Mouse (Mus musculus) left cerebral cortex, adult 18-20 months (tissue): ENCODE results near the gene Cyp1a1. TPM values are rescaled to one million over a fixed set of nuclear protein-coding genes. Genes with fewer than 3 reads are reported as not detected.
"Not testable (repeated sequence)": the region's sequence is repeated elsewhere in the genome, so short reads cannot be mapped to it uniquely, and the experiment has no call there.

Source experiments
- DNase-seq, 2 experiments: peaks; one replicate each; pipeline ENCODE4 v3.0.0; 2021 to 2022; ENCODE audit warnings: low spot score in 2 of 2, mixed read lengths in 1 of 2
- total RNA-seq, 2 experiments: library from RNA; stranded (reverse); gene quantifications; 2 replicates each; pipeline ENCODE4 v1.2.3; 2021

Cyp1a1 gene
- total RNA-seq, 2 experiments from 2014 or later, result 0.16 TPM; not detected in 1

GRCm38 (mm10) chr9:57698466-57699150 is 10.9 kb downstream of the Cyp1a1 start:
- peak; percentile 14 to 24 for DNase-seq

- DNase-seq, result no peak
Observed at GRCm38 (mm10) chr9:57706496-57706895, 18.8 kb downstream of the Cyp1a1 start.

GRCm38 (mm10) chr9:57708068-57708719 is 20.5 kb downstream of the Cyp1a1 start, which contains the start of gene Edc3:
TSS of gene Edc3 (plus strand) at chr9:57708540.
- peak; percentile 88 to 90 for DNase-seq

GRCm38 (mm10) chr9:57708720-57709274 is 21.1 kb downstream of the Cyp1a1 start:
- peak; percentile 45 to 66 for DNase-seq

GRCm38 (mm10) chr9:57710214-57710613 is 22.5 kb downstream of the Cyp1a1 start:
- not testable (repeated sequence) for DNase-seq

- no peak for DNase-seq
Observed at GRCm38 (mm10) chr9:57712194-57712593, 24.5 kb downstream of the Cyp1a1 start.

GRCm38 (mm10) chr9:57718408-57718807 is 30.7 kb downstream of the Cyp1a1 start:
- no peak for DNase-seq

- DNase-seq, result no peak
Observed at GRCm38 (mm10) chr9:57720736-57721135, 33.0 kb downstream of the Cyp1a1 start.

GRCm38 (mm10) chr9:57722371-57722770 is 34.6 kb downstream of the Cyp1a1 start:
- no peak for DNase-seq

- peak; percentile 38 to 52 for DNase-seq
Observed at GRCm38 (mm10) chr9:57723315-57723715, 35.6 kb downstream of the Cyp1a1 start.

GRCm38 (mm10) chr9:57723796-57724195 is 36.1 kb downstream of the Cyp1a1 start:
- no peak for DNase-seq

GRCm38 (mm10) chr9:57724701-57725100 is 37.0 kb downstream of the Cyp1a1 start:
- DNase-seq, result no peak

GRCm38 (mm10) chr9:57728312-57728711 is 40.6 kb downstream of the Cyp1a1 start:
- DNase-seq, result no peak

- no peak for DNase-seq
Observed at GRCm38 (mm10) chr9:57733606-57734005, 45.9 kb downstream of the Cyp1a1 start.

GRCm38 (mm10) chr9:57739863-57740262 is 52.1 kb downstream of the Cyp1a1 start:
- DNase-seq, result no peak

- DNase-seq, result peak in 1 of 2 experiments; percentile 47
Observed at GRCm38 (mm10) chr9:57744462-57745091, 56.8 kb downstream of the Cyp1a1 start.

- no peak for DNase-seq
Observed at GRCm38 (mm10) chr9:57747067-57747466, 59.3 kb downstream of the Cyp1a1 start.

GRCm38 (mm10) chr9:57748137-57748536 is 60.4 kb downstream of the Cyp1a1 start:
- no peak for DNase-seq

GRCm38 (mm10) chr9:57748831-57749230 is 61.1 kb downstream of the Cyp1a1 start:
- DNase-seq, result no peak

GRCm38 (mm10) chr9:57750901-57751300 is 63.2 kb downstream of the Cyp1a1 start:
- DNase-seq, result no peak
